Mouse (Mus musculus) embryo, embryonic 10.5 days (tissue): ENCODE results near the gene Jazf1.

ENCODE experiments used
- DNase-seq: peaks from one replicate; pipeline ENCODE4 v3.0.0-alpha.2; 2015; ENCODE audit warnings: low spot score

The Jazf1 gene

DNA sequence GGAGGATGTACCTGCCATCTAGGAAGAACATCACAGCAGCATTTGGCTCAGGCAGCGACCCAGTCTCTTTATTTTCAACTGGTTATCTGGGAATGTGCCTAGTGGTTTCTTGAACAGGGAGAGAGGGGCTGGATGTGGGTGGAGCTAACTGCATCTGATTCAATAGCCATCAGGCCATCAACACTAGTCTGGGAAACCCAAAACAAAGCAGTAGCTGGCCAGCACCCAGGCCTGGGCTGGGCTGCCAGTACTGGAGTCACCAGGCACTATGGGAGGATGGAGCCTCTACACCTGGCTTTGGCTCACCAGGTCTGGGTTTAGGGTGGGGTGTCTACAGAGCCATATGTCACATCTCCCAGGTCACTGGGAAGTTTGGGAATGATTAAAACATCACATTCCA is 271.7 kb downstream of the Jazf1 start:
- no peak for DNase-seq

DNA sequence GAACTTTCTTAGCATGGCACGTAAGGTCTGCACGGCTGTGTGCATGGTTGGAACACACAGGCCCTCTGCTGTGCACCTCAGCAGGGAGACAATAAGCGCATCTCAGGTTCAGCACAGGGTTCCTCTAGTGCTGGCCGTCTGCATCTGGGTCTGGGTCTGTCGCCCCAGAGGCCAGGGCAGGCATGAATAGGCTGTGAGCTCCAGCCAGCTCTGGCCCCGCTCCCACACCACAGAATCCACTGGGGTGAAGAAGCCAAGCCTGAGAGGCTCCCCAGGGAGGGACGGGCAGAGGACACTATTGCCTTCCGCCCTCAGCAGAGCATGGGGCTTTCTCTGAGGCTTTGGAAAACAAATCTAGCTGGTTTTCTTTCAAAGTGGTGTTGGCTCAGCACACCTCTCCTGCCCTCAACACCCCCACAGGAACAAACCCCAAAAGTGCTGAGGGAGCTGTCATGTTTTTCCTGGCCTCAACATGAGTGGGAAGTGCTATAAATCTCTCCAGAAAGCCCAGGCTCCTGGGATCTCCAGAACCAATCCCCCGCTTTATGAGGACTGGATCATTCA is 272.3 kb downstream of the Jazf1 start:
- DNase-seq = no peak

DNA sequence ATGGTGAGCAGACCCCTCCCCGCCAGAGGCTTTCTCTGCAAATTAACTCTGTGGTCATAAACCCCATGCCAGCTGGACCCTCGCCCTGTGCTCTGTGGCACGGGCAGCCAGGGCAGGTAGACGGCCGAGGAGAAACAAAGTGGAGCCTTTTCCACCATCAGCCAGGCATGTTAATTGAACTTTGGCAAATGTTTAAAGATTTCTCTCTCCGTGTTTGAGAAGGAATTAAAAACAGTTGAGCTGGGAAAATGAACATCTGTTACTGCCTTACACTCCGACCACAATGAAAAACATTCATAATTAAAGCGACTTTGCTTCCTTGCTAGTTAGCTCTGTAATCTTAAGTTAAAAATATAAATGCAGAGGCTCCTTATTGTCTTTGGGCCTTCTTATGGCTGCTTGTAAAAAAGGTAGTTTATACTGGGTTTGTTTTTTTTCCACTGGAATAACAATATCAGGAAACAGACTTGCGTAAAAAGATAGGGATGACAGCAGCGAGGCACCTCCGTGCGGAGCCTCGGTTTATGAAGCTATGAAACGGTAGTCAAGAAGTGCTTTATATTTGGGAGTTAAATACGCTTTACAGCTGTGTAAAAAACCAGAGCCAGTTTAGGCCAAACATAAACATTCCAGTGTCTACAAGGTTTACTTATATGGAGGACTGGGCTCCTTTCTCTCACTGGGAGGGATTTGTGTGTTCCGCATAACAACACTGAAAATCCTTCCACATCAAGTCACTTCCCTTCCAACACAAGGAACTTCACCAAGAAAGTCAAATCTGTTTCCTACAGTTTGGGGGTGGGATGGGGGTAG is 273.2 kb downstream of the Jazf1 start:
- no peak for DNase-seq

DNA sequence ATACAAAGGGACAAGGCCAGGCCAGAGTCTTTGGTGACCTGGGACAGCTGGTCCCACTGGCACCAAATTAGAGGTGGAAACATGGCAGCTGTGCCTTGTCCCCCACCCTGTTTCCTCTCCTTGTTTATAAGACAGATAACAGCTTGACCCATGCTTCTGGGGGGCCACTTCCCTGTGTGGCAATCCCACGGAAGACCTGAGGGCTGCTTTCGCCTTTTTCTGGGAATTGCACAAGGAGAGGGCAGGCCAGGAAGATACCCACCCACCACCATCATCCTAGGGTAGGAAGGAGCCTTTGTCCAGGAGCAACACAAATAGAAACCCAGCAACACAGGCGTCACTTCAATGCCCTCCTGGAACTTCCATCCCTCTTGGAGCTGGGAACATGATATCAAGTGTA is 276.0 kb downstream of the Jazf1 start:
- DNase-seq = no peak

DNA sequence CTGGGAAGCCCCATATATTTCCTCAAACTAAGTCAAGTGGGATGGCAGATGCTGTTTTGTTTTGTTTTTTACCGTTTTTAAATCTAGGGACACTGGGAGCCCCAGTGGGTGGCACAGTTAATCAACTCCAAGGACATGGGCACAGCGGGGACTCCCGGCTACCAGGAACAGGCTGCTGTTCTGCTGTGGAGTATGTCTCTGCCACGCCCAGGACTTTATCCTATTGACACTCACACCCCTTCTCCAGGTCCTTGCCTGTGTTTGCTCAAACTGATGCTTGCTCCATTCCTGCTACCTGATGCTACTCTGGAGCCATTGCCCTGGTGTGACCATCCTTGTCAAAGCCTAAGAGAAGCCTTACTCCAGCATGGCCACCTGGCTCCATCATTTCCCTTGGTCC is 277.6 kb downstream of the Jazf1 start:
- DNase-seq = no peak

DNA sequence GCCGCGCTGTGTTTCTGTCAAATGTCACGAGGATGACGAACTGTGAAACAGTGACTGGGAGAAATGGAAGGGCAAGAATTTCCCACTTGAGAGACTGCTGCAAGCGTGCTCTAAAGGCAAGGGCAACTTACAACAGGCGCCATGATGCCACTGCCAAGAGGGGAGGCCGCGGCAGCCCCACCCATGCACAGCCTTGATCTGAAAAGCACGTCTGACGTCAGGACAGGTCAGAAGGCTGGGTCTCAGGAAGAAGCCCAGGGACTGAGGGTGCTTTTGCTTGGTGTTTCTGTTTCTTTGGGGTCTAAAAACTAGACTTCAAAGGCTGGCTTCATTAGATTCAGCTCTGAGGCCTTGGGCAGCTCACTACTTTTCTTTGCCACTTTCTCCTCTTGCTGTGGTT is 278.1 kb downstream of the Jazf1 start:
- no peak for DNase-seq

DNA sequence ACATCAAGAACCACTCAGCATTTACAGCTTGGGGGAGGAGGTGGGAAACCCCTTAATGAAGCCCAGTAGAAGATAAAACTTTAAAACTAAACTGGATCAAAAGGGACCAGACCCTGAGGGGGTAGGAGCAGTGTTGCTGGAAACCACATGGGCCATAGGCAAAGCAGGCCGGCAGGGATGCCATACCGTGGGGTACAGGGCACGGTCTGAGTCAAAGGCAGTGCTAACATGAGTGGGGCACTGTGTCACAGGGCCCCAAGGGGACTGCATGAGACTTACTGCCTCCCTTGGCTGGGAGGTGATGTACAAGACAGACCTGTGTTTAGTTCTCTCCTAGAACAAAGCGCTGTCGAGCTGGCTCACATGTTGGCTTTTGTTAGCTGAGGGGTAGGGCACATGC is 288.9 kb downstream of the Jazf1 start:
- no peak for DNase-seq

DNA sequence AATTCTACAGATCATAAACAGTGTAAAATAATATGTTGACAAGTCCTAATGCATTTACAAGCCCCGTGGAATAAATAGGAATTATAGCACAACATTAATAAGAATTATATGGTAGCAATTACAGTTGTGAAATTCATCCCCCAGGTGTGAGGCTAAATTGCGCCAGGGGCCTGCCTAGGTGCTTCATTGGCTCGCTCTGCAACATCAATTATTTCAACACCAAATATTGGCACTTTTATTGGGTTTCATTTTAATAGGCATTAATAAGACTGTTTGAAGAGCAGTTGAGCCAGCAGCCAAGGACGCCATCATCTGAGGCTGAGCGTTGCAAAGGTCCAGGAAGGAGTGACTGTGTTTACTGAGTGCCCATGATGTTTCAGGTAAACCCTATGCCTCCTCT is 289.9 kb downstream of the Jazf1 start:
- no peak for DNase-seq

DNA sequence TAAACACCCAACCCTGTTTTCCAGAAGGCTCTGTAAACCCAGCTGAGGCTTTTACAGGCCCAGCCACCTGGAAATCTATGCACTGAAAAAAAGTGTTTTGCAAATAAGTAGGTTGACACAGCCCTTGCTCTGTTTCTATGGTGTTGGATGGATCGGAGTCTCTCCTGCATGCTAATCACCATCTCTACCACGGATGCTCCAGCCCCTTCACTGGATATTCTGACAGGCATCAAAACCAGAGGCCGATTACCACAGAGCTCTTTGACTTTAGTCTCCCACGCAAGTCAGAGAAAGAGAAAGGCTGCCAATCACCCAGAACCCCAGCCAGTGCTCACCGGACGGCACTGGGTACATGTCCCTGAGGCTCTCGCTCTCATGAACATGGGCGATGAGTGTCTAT is 291.4 kb downstream of the Jazf1 start:
- no peak for DNase-seq

DNA sequence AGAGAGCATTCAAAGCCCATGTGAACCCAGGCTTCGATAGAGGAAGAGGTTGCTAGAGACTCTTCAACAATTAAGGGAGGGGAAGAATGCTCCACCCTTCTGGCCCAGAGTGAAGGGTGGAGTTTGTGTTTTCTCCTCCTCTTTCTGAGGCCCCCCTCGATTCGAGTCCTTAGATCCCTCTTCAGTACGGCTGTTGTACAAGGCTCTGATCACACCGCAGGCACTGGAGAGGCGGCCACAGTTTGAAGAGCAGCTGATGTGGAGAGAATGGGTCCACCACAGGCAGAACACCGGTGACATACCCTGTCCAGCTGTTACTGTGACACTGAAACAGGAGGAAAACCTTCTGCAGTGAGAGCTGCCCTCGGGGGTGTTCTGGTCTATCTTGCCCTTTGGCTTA is 292.5 kb downstream of the Jazf1 start:
- DNase-seq = no peak

DNA sequence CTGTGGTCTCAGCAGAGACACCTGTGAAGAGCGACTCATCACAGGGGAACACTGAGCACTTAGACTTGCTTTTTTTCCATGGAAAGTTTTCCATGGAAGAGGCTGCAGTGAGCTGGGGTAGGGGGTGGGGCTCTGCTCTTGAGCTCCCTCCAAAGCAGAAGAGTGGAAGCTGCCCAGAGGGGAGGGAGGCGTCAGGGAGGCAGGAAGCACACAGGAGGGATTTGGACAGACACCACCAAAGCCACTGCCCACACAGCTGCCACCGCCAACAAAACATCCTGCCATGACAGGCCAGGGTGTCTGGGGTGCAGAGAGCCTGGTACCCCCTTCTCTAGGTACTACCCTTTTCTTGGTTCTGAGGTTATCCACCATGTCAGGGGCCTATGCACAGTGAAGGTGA is 293.1 kb downstream of the Jazf1 start:
- no peak for DNase-seq

DNA sequence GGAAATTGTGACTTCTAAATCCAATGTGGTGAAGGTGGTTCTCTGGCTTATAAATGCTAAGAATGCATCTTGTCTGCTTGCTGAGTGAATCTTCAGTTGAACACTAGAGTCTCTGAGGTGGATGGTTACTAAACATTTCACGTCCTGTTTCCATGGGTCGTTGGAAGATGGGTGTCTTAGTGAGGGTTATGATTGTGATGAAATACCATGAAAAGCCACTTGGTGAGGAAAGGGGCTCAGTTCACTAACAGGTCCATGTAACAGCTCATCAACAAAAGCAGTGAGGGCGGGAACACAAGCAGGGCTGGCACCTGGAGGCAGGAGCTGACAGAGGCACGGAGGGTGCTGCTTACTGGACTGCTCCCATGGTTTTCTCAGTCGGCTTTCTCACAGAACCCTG is 295.3 kb downstream of the Jazf1 start:
- no peak for DNase-seq

DNA sequence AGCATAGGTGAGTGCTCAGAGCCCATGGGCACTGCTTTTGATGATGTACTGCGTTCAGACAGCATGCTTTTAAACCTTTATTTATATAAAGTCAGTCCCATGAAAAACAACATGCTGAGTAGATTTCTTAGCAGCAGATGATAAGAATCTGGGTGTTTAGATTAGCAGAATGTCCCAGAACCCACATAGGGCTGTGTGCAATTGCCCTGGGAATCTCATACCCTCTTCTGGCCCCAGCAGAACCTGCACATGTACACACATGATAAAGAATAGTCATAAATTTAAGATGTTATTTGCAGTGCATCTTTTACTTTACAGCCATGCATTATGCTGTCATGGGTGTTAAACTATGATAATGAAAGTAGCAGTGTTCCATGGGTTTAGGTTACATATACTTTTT is 297.6 kb downstream of the Jazf1 start:
- DNase-seq = no peak

DNA sequence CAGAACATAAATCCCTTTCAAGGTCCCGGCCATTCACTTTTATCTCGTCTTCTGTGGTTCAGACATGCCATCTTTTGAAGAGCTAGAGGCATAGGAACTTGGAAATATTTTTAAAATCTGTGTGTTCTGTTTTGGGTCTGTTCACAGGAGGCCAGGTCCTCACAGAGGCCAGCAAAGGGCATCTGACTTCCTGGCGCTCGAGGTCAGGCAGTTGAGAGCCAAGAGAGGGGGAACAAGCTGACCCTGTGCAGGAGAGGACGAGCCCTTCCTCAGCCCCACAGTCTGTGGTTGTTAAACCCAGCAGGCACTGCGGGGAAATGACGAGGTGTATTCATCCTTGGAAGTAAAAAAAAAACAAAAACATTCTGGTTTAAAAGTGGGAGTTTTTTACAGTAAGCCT is 303.2 kb downstream of the Jazf1 start:
- no peak for DNase-seq

DNA sequence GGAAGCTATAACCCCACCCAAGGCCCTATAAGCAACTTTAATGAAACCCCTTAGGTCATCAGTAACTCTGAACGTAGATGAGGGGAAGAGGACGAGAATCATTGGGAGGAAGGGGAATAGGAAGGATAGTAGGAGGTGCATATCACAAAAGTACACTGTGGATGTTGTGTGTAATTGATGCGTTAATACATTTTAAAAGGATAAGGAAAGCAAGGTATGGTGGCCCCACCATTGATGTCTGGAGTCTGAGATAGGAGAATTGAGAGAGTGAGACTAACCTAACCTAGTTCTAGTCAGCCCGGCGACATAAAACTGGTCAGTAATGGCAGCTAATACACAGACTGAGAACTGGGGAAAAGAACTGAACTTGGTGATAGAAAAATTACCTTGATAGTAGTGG is 315.6 kb downstream of the Jazf1 start:
- DNase-seq = no peak

DNA sequence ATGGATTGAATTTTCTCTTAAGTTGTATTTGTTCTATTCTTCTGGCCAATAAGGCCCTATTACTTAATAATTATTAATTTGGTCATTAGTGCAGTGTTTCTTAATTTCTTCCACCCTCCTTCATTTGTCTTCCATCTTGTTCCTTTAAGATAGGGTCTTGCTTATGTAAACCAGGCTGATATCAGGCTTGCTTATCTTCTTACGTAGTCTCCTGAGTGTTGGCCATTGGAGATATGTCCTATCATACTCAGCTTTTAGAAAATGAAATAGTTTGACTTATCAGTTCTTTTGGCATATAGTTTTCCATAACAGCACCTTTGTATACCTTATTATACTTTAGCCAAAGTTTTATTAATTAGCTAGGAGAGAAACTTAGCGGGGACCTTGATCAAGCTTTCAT is 333.8 kb downstream of the Jazf1 start:
- no peak for DNase-seq

DNA sequence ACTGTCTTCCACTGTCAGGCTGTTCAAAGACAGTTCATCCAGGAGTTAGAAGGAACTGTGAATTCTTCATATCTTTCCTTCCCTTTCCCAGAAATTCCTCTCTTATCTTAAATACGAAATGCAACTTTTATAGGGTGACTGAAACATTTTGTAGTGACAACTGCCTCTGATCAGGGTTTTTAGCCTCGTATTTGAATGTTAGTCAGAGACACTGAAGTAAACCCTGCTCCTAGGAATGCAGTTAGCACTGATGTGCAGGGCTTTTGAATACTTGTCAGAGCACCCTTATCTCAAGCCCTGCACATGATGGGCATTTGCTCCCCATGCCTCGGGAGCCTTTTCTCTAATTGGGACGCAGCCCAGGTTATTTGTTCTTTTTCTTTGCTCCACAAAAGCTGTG is 338.1 kb downstream of the Jazf1 start:
- DNase-seq = no peak

DNA sequence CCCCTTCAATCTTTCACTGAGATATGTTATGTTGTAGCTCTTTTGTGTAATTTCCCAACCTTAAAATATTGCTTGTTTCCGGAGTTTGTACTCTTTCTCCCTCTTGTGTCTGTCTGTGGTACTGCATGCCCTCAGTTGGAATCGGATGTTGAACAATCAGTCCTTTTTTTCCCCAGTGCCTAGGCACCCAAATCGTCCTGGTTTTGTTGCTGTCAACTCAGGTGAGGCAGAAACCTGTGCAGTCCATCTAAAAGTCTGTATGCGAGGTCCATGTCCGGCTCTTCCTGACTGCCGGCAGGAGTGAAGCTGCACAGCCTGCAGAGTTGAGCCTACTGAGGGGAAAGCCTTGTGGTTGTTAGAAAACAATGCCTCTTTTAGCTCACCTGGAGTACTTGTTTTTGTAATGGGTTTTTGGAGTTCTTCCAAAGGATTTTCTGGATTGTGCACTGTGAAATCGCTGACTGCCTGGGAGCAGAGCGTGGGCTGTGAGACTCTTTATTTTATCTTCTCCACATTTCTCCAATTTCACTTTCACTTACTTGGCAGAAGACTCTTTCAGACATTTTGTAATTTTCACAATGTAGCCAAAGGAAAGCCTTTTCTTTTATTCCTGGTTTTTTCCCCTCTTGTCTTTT is 343.5 kb downstream of the Jazf1 start:
- peak; percentile 70 for DNase-seq
